Mouse (Mus musculus): ENCODE results near the gene Kmt2d.
"Not testable (repeated sequence)": the region's sequence is repeated elsewhere in the genome, so short reads cannot be mapped to it uniquely, and the experiment has no call there.

DNA sequence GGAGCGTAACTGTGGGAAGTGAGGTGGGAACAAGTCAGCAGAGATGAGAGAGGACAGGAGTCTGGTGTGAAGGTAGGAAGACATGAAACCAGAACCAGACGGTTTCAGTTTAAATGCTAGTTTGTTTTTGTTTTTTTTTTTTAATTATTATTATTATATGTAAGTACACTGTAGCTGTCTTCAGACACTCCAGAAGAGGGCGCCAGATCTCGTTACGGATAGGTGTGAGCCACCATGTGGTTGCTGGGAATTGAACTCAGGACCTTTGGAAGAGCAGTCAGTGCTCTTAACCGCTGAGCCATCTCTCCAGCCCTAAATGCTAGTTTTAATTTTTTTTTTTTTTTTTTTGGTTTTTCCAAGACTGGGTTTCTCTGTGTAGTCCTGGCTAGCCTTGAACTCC, 60.8 kb downstream of the Kmt2d start:
- not testable (repeated sequence) for TF ChIP-seq GATA1 (IDR thresholded peaks at IDR 0.05; ENCODE audit: borderline replicate concordance, low read length); FLI1 (IDR thresholded peaks at IDR 0.05; ENCODE audit: low read length)

Measured in megakaryocyte, embryonic 14.5 days (primary cell).